Mouse (Mus musculus) kidney, postnatal 25 days (tissue): Measurements from ENCODE around the gene Sf3a2.
"Not testable (repeated sequence)": the region's sequence is repeated elsewhere in the genome, so short reads cannot be mapped to it uniquely, and the experiment has no call there.

Experiments
- DNase-seq, 2 experiments: peaks; one replicate each; pipeline ENCODE4 v3.0.0; 2021; ENCODE audit warnings: mixed read lengths in 2 of 2

Gene Sf3a2

DNA sequence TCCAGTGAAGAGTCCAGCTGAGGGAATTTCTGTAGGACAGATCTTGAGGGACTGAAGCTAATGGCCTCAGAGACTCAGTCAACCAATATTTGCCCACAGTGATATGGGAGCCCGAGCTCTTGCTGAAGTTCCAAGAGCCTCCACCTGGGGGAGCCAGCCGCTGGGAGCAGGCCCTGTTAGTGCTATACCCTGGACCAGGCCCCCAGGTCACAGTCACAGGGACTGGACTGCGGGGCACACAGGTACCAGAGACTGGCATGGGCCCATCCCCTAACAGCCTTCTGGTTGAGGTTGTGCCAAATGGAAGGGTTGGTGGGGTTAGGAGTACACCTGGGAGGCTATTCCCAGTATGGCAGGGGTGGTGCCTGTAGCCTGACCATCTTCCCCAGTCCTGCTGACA, 7.9 kb downstream of the Sf3a2 start:
- DNase-seq = peak; percentile 75 to 82

GRCm38 (mm10) chr10:80806341-80807056, 8.5 kb downstream of the Sf3a2 start:
- no peak for DNase-seq

DNA sequence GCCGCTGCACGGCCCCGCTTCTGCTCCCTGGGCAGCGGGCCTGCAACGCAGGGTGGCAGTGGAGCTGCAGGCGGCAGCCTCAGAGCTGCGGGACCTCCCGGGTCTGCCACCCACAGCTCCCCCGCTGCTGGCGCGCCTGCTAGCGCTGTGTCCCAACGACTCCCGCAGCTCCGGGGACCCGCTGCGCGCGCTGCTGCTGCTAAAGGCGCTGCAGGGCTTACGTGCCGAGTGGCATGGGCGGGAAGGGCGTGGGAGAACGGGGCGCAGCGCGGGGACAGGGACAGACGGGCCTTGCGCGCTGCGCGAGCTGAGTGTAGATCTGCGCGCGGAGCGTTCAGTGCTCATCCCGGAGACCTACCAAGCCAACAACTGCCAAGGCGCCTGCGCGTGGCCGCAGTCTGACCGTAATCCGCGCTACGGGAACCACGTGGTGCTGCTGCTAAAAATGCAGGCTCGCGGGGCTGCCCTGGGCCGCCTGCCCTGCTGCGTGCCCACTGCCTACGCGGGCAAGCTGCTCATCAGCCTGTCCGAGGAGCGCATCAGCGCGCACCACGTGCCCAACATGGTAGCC, 9.1 kb downstream of the Sf3a2 start:
- peak; percentile 77 to 87 for DNase-seq

- DNase-seq = no peak
Measured at GRCm38 (mm10) chr10:80808099-80808984, 10.3 kb downstream of the Sf3a2 start.

- DNase-seq = no peak
Measured at GRCm38 (mm10) chr10:80808985-80809632, 11.1 kb downstream of the Sf3a2 start.

DNA sequence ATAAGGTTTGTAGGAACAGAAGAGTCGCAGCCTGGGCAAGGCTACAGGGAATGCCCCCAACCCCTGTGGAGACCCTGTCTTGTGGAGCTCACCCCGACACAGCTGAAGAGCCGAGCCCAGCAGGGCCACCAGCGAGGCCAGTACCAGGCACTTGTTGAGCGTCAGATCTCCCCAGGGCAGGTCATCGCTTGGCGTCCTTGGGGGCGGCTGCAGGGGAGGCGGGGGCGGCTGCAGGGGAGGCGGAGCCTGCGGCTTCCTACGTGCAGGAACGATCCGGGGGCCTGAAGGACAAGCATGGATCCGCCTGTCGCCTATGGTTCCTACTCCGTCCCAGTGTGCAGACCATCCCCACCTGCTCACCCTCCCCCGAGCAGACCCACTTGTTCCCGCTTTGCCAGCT, 12.1 kb downstream of the Sf3a2 start:
- DNase-seq = no peak

DNA sequence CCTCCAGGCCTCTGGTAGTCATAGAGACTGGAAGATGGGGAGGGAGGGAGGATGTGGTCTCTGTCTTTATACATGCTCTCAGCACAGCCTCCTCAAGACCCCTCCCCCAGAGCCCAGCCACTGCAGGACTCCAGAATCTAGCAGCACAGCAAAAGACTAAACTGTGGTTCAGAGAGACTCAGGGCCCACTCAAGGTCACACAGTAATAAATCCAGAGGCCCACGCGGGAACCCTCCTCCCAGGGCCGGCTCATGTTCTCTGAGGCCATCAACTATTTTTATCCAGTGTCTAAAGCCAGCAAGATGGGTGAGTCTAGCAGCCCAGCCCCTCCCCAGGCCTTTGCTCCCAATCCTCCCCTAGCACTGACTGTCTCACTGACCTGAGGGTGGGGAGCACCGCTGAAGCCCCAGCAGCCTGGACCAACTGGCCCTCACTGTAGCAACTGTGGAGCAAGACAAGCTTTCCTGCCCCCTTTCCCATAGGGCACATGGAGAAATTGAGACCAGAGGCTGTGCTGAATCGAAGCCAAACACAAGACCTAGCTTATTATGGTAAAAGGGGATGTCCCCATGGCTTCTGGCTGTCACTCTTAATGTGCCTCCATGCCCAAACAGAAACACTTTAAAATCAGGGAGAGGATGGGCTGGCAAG, 14.5 kb downstream of the Sf3a2 start:
- no peak for DNase-seq

GRCm38 (mm10) chr10:80813366-80813765, 15.4 kb downstream of the Sf3a2 start, which contains the start of gene Jsrp1:
TSS of gene Jsrp1 (minus strand) at chr10:80813498.
- DNase-seq = no peak

- no peak for DNase-seq
Measured at GRCm38 (mm10) chr10:80814800-80815199, 16.8 kb downstream of the Sf3a2 start.

- not testable (repeated sequence) for DNase-seq
Measured at GRCm38 (mm10) chr10:80816303-80816702, 18.3 kb downstream of the Sf3a2 start.

GRCm38 (mm10) chr10:80817164-80817563, 19.2 kb downstream of the Sf3a2 start:
- DNase-seq = no peak

DNA sequence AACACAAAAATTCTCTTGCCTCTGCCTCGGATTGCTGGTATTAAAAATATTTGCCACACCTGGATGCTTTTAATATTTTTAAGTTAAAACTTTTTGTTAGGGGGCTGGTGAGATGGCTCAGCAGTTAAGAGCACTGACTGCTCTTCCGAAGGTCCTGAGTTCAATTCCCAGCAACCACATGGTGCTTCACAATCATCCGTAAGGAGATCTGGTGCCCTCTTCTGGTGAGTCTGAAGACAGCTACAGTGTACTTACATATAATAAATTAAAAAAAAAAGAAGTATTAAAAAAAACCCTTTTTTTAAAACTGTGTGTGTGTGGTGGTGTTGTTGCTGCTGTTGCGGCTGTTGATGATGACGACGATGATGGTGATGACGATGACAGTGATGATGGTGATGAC, 20.0 kb downstream of the Sf3a2 start:
- not testable (repeated sequence) for DNase-seq

DNA sequence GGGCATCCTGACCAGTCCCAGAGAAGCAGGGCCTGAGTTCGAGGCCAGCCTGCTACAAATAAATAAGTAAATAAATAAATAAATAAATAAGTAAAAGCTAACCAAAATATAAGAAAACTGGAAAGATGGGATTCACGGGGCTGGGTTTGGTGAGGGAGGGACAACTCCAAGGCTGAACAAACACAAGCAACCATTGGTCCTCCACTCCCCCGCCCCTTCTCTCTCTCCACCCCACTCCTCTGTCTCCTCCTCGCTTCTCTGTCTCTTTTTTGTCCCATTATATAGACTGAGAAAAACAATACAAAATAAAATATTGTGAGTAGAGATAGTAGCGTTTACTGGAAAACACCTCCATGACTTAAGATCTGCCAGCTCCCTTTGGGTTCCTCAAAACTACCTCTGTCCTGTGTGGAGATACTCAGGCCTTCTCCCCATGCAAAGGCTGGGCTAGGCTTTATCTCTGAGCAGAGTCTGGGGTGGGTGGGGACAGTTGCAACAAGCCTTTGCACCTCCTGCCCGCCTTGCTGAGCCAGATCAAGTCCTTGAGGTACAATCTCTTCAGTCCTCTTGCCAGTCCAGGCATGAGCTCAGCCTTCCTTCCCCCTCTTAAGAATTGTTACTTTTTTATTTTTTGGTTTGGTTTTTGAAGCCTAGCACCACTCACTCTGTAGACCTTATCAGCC, 20.7 kb downstream of the Sf3a2 start:
- no peak for DNase-seq

- peak; percentile 75 to 87 for DNase-seq
Measured at GRCm38 (mm10) chr10:80819406-80819805, 21.4 kb downstream of the Sf3a2 start.

DNA sequence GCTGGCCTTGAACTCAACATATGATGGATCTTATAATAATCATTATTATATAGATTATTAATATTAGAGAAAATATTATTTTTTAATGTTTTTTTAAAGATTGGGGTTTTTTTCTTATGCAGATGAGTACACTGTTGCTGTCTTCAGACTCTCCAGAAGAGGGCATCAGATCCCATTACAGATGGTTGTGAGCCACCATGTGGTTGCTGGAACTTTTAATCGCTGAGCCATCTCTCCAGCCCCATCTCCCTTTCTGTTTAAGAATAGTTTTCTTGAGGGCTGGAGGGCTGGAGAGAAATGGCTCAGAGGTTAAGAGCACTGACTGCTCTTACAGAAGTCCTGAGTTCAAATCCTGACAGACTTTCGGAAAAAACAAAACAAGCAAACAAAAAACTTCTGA, 24.0 kb downstream of the Sf3a2 start:
- peak; percentile 38 to 65 for DNase-seq

- DNase-seq = no peak
Measured at GRCm38 (mm10) chr10:80822528-80822927, 24.5 kb downstream of the Sf3a2 start.

- DNase-seq = no peak
Measured at GRCm38 (mm10) chr10:80823316-80823715, 25.3 kb downstream of the Sf3a2 start.

- DNase-seq = peak in 1 of 2 experiments; percentile 29
Measured at GRCm38 (mm10) chr10:80823847-80824643, 26.0 kb downstream of the Sf3a2 start.

DNA sequence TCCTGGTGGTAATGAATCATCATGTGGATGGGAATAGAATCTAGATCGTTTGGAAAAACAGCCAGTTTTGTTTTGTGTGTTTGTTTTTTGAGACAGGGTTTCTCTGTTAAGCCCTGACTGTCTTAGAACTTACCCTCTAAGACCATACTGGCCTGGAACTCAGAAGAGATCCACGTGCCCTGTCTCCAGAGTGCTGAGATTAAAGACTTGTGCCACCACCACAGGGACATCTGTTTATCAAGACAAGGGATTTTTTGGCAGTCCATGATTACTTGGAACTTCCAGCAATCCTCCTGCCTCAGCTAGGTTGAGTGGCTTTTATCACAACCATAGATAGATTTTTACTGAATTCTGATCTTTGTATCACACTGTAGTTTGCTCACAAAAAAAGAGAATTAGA, 26.8 kb downstream of the Sf3a2 start:
- DNase-seq = no peak

- DNase-seq = peak; percentile 99
Measured at GRCm38 (mm10) chr10:80826151-80827062, 28.4 kb downstream of the Sf3a2 start, which contains the start of gene Oaz1. TSS of gene Oaz1 (plus strand) at chr10:80826656.
